Mouse (Mus musculus): Measurements from ENCODE around the gene Crygn. TPM values are rescaled to one million over a fixed set of nuclear protein-coding genes. Genes with fewer than 3 reads are reported as not detected.
"Not testable (repeated sequence)": the region's sequence is repeated elsewhere in the genome, so short reads cannot be mapped to it uniquely, and the experiment has no call there.

Gene Crygn
- 1 to 10 TPM in 1 of 2 experiments, not detected in 1; 2.1 TPM for total RNA-seq (2021)
- long read RNA-seq, experiment 1, partial matches to known transcripts = 2 of 3 reads
- long read RNA-seq, experiment 1, other reads (novel, unspliced or antisense) = 1 of 3 reads
- long read RNA-seq, experiment 2, partial matches to known transcripts = 0 of 2 reads
- long read RNA-seq, experiment 2, other reads (novel, unspliced or antisense) = 2 of 2 reads

DNA sequence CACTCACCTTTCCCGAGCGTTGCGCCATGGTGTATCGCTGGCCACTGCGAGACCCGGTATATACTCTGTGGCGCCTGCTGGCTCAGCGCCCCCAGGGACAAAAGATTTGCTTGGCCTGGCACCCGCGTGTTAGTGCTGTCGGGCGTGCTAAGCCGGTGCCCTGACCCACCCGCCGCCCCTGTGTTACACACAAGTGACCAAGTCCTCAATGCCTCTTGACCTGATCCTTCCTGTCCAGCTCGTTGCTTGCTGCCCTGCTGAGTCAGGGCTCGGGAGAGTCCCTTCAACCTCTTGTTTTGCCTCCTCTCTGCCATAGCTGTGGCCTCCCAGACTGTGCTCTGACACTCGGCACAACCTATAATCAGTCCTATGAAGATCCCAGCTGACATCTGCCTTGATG is at the start of gene Crygn:
TSS of gene Crygn (minus strand) at position 193 of the 400 bp plus-strand sequence.
- no peak for DNase-seq

GRCm38 (mm10) chr5:24805222-24805621 is 47.4 kb upstream of the Crygn start:
- DNase-seq = no peak

DNA sequence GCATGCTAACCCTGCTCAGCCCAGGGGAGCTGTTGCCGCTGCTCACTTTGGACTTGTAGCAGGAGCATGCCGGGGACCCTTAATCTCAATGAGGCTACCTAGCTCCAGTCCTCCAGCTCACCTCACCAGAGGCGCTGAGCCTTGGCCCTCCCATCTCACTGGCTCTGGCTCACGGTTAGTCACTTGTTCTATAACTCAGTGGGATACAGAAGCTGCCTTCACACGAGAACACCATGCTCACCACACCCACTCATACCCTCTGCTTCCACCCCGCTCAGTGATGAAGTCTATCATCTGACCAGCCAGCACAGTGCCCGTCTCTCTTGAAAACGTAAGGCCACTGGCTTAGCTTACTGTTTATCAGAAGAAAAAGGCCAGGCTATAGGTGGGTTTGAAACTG is 46.9 kb upstream of the Crygn start:
- DNase-seq = no peak

GRCm38 (mm10) chr5:24801841-24802624 is 44.2 kb upstream of the Crygn start:
- DNase-seq = no peak

DNA sequence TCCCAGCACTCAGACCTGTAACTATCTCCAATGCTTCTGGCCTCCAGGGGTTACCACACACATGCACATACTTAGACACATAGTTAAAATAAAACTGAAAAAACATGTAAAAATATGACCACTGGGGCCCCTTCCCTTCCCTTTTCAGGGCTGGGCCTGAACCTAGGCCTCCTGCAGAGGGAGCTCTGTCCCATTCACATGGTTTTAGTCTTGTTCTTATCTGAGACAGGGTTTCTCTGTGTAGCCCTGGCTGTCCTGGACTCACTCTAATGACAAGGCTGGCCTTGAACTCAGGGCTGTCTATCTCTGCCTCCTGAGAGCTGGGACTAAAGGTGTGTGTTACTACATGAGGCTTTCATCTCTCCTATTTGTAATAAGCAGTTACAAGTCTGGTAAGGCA is 42.6 kb upstream of the Crygn start:
- peak; percentile 39 to 46 for DNase-seq

- peak; percentile 35 to 37 for DNase-seq
These were observed 40.8 kb upstream of the Crygn start for GRCm38 (mm10) chr5:24798639-24799038.

- no peak for DNase-seq
These were observed 40.0 kb upstream of the Crygn start for GRCm38 (mm10) chr5:24797858-24798257.

DNA sequence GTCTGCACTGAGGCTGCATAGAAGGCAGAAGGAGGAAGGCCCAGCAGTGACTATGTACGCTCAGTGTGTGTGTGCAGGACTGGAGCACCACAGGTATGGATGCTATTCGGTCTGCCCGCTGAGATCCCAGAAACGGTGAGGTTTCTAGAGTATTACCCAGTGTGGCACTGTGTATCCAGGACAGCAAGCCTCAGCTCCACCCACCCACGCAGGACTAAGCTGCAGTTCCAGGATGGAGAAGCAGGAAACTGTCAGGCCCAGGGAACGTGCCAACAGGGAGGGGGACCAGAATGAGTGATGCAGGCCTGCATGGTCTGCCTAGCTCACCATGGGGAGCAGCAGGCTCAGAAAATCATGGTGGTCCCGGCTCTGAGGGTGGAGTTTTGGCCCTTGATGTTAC is 35.2 kb upstream of the Crygn start:
- no peak for DNase-seq

DNA sequence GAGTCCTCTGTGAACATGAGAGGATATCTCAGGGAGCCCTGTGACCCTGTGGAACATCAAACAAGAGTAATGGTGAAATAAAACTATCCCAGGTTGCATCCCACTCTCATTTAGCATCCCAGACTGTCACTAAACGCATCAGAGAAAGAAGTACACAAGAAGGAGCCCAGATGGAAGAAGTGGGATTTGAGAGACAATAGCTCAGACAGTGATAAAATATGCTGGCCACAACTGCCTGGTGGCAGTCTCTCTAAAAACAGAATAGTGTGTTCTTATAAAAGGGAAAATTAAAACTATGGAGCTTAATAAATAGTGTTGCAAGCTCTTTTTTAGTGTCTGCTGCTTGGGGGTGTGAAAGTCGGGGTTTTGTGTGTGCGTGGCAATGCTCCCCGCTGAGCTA is 25.1 kb upstream of the Crygn start:
- no peak for DNase-seq

DNA sequence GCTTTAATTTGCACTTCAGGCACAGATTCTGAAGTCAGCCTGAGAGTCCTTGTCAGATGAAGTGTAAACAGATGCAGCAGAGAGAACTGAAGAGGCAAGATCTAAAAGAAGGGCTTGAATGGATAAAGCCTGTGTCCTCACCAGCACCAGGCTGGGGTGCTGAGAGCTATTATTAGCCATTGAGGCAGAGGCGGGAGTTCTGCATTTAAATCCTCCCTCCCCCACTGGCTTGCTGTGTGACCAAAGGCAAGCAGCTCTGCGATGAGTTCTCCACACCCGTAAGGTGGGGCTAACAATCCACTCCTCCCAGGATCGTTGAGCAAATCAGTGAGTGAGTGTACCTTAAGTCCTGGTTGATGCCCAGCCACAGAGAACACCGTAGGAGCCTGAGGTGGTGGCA is 23.2 kb upstream of the Crygn start:
- no peak for DNase-seq

DNA sequence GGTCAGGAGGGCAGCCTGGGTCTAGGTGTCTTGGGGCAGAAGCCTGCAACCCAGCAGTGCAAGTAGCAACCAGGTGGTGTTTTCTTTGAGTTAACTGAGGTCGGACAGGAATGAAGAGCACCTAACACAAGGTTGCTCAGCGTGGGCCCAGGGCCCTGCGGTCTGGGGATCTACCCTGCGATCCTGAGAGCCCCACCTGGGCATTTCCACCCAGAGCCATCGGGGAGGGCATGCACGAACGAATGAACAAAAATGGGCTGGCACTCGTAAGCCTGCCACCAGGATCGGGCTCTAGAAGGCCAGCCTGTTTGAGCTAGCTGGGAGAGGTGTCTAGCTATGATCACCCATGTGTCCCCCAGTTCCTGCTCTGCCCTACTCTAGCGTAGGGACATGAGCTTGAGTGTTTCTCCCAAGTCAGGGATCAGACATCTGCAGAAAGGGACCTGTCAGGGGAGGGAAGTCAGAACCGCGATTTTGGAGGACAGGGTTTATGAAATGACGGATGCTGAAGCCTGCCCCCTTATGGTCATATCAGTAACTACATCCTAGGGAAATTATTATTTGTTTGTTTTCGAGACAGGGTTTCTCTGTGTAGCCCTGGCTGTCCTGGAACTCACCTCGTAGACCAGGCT is 22.2 kb upstream of the Crygn start:
- peak in 1 of 2 experiments; percentile 29 for DNase-seq

DNA sequence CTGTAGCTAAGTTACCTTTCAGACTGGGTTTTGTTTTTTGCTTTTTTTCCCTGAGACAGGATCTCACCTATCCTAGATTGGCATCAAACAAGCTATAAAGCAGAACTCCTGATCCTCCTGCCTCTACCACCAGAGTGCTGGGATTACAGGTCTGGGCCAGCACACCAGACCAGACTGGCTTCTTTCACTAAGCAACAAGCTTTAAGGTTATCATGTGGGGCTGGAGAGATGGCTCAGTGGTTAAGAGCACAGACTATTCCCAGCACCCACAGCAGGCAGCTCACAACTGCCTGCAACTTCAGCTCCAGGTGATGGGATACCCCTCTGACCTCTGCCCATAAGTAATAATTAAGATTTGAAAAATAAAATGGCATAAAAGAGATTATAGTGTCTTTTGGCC is 21.5 kb upstream of the Crygn start:
- DNase-seq = no peak

- no peak for DNase-seq
These were observed 21.0 kb upstream of the Crygn start for GRCm38 (mm10) chr5:24778843-24779140.

DNA sequence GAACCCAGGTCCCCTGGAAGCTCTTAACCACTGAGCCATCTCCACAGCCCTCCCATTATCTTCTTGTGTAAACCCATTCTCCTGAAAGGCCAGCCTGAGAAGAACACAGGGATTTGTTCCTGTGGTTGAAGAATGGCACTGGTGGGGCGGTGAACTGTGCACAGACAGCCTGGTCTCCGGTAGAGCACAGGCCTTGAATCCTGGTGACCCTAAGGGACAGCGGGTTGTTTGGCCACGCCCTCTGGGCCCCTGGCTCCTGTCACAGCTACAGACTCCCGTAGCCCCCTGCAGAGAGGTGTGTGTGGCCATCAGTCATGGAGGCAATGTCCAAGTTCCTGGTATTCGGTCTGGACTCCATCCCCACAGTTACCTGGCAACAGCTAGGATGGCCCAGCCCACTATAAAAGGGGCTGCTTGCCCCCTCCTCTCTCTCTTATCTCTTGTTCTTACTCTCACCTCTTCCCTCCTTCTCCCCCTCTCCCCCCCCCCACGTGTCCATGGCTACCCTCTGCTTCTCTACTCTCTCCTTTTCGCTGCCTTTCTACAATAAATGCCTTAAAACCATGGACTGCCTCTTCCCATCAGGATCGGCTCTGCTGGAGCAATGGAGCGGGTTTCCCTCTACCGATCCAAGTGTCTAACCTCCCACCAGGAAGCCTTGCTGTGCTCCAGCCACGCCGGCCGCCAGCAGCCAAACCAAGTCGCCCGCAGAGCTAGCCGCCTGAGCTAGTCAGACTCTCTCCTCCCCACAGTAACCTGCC is 20.5 kb upstream of the Crygn start:
- no peak for DNase-seq

- no peak for DNase-seq
These were observed 18.9 kb upstream of the Crygn start for GRCm38 (mm10) chr5:24776681-24777080.

DNA sequence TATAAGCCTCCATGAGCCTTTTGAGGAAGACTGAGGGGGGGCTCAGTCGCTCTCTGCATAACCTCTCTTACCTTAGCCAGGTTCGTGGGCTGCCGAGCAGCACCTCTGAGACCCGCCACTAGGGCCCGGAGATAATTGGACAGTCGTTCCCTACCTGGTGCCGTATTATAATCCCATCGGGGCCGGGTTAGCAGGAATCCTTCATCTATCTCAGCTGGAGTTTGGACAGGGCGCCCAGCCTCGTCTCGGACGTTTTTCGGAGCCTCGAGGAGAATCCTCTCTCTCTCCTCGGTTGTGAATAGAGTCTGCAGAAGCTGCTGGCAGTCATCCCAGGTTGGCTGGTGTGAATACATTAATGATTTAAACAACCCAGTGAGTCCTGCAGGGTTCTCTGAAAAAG is 16.7 kb upstream of the Crygn start:
- not testable (repeated sequence) for DNase-seq

- DNase-seq = no peak
These were observed 877 bp downstream of the Crygn start for GRCm38 (mm10) chr5:24756931-24757330.

DNA sequence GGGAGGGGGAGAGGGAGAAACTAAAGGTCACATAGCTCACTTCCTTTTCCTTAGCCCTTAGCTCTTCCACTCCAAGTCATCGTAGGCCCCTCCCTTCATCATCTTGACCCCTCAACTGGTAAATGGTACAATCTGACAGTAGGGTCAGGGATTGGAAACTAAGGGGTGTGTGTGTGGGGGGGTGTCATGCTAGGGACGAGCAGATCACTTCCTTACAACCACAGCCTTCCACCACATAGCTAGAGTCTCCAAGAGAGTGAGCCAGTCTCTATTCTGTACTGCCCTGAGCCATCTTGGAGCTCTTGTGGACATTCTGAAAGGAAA is 5.7 kb downstream of the Crygn start:
- no peak for DNase-seq

GRCm38 (mm10) chr5:24751305-24752174 is 6.3 kb downstream of the Crygn start:
- DNase-seq = peak; percentile 60 to 74

GRCm38 (mm10) chr5:24750321-24751304 is 7.2 kb downstream of the Crygn start:
- DNase-seq = peak; percentile 89 to 94

DNA sequence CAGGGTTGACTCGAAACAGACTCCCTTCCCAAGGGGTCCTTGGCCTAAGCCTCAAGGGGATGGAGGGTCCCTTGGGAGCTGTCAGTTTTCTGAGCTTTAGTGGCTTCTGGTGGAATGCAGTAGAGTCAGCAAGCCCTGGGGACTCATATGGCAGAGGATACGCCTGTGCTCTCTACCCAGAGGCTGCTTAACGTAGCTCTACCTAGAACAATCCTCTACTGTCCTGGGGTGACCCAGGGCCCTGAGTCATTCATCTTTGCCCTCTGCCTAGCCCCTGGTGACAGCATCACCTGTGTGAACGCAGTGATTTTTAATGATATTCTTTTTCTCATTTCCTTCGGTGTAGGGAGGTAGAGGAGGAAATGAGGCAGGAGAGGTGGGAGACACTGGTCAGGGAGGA is 8.1 kb downstream of the Crygn start:
- DNase-seq = no peak
